Mouse (Mus musculus) limb, embryonic 12.5 days (tissue): Measurements from ENCODE around the gene Fut1. TPM values are rescaled to one million over a fixed set of nuclear protein-coding genes. Genes with fewer than 3 reads are reported as not detected.

Experiments
- ATAC-seq: fragments of 200-750 bp; cut with Nextera tagmentation; 2 replicates; pipeline ENCODE4 v1.8.0; 2017; ENCODE audit warnings: low read depth, moderate TSS enrichment; ENCODE audit not compliant: insufficient number of reproducible peaks, insufficient read depth, low FRiP score, low TSS enrichment
- H3K27ac ChIP-seq: fragments of 300-500 bp; sonication (generic); 2 replicates; pipeline ENCODE4 v1.5.1; 2016; ENCODE audit warnings: mild to moderate bottlenecking, moderate library complexity
- H3K27me3 ChIP-seq: fragments of 300-500 bp; sonication (generic); 2 replicates; pipeline ENCODE4 v1.6.1; 2016; ENCODE audit warnings: mild to moderate bottlenecking, moderate library complexity
- H3K36me3 ChIP-seq: fragments of 300-500 bp; sonication (generic); 2 replicates; pipeline ENCODE4 v1.6.1; 2016; ENCODE audit warnings: mild to moderate bottlenecking, moderate library complexity
- H3K4me1 ChIP-seq: fragments of 300-500 bp; sonication (generic); replicated peaks from 2 replicates; pipeline ENCODE4 v1.6.1; 2016
- H3K4me2 ChIP-seq: fragments of 300-500 bp; sonication (generic); 2 replicates; pipeline ENCODE4 v1.6.1; 2016; ENCODE audit warnings: mild to moderate bottlenecking, moderate library complexity
- H3K4me3 ChIP-seq: fragments of 300-500 bp; sonication (generic); replicated peaks from 2 replicates; pipeline ENCODE4 v1.5.1; 2016; ENCODE audit warnings: mild to moderate bottlenecking
- H3K9ac ChIP-seq: fragments of 300-500 bp; sonication (generic); replicated peaks from 2 replicates; pipeline ENCODE4 v1.6.1; 2016; ENCODE audit warnings: mild to moderate bottlenecking, moderate library complexity
- H3K9me3 ChIP-seq: fragments of 300-500 bp; sonication (generic); 2 replicates; pipeline ENCODE4 v1.6.1; 2016; ENCODE audit warnings: mild to moderate bottlenecking, moderate library complexity
- WGBS: fragments of 180-500 bp; shearing (Covaris S2); methylation state at CpG from one replicate; pipeline ENCODE4 v1.1.7; 2016; 5-methylcytosine and 5-hydroxymethylcytosine counted together
- polyA plus RNA-seq: library from polyadenylated mRNA; unstranded; fragments of >200 nt; fragmentation: Nextera tagmentation; extraction: Ambion mirVana; gene quantifications from 2 replicates; pipeline ENCODE4 v1.2.1, GENCODE M21; 2016

Gene Fut1
- not detected in 2 replicates for polyA plus RNA-seq

- no peak within 1 kb of the TSS for H3K27ac ChIP-seq
- H3K9me3 ChIP-seq = no peaks in the 10 kb centered on the region
- peaks cover 48% of the 10 kb centered on the region for H3K27me3 ChIP-seq
- ATAC-seq = no peak
- WGBS = 6% methylated on average over 31 of the region's 31 CpGs
- H3K9ac ChIP-seq = 0 out of 2 replicates have a peak within 1 kb of the TSS, but pooled peaks have one; percentile 5
- H3K4me3 ChIP-seq = peak within 1 kb of the TSS; percentile 28
- no peaks in the 10 kb centered on the region for H3K36me3 ChIP-seq
- peak within 1 kb of the TSS; percentile 55 for H3K4me2 ChIP-seq
- H3K4me1 ChIP-seq = peaks cover 18% of the 10 kb centered on the region
These were observed at the start of gene Fut1 for GRCm38 (mm10) chr7:45617042-45617695. Gene Fut1, plus strand, starts transcription at chr7:45617289.

- ATAC-seq = peak; percentile 97
- Histone ChIP-seq H3K9me3 (no peaks in the 10 kb centered on the region), H3K27me3 (no peaks in the 10 kb centered on the region), H3K4me2 (peak overlapping the region; percentile 63), H3K27ac (peak overlapping the region; percentile 88), H3K36me3 (no peaks in the 10 kb centered on the region), H3K4me3 (peak overlapping the region; percentile 42), H3K4me1 (peaks cover 25% of the 10 kb centered on the region), H3K9ac (peak overlapping the region; percentile 35)
- 2% methylated on average over 24 of the region's 24 CpGs for WGBS
These were observed 49.1 kb upstream of the Fut1 start for GRCm38 (mm10) chr7:45567780-45568516.

DNA sequence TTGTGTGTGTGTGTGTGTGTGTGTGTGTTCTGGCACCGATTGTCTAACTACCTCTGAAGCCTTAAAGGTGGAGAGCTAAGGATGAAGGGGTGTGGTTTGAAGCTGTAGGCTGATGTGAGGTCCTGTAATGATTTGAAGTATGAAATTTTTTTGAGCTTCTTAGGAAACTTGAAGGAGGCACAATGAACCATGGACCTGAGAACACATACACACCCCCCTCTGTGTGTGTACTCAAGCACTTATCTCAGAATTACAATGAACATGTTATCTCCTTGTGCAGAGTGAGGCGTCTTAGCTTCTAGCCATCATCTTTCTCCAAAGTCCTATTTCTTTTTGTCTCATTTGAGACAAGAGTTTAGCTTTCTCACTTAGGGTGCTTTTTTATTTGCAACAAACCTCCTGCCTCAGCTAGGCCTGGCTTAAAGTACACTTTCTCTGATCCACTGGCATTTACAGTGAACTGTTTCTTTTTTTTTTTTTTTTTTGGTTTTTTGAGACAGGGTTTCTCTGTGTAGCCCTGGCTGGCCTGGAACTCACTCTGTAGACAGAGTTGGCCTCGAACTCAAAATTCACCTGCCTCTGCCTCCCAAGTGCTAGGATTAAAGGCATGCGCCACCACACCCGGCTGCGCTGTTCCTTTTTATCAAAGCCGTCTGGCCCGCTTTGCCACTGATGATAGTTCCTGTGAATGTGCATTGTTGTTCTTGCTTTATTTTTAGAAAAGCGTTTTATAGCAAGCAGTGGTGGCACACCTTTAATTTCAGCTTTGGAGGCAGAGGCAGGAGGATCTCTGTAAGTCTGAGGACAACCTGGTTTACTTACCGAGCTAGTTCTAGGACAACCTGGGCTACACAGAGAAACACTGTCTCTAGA is 48.3 kb upstream of the Fut1 start:
- peak overlapping the region; percentile 63 for H3K4me2 ChIP-seq
- H3K9me3 ChIP-seq = no peaks in the 10 kb centered on the region
- H3K36me3 ChIP-seq = no peaks in the 10 kb centered on the region
- H3K27me3 ChIP-seq = no peaks in the 10 kb centered on the region
- no peak overlapping the region for H3K9ac ChIP-seq
- no peak; the same call in 1 of the 2 replicates for ATAC-seq
- H3K27ac ChIP-seq = peak overlapping the region; percentile 88
- WGBS = 82% methylated on average over 10 of the region's 10 CpGs
- peaks cover 25% of the 10 kb centered on the region for H3K4me1 ChIP-seq
- peak overlapping the region; percentile 42 for H3K4me3 ChIP-seq

GRCm38 (mm10) chr7:45570103-45570741 is 46.9 kb upstream of the Fut1 start, which contains the start of gene Bcat2:
Gene Bcat2, plus strand, starts transcription at chr7:45570153.
- H3K9me3 ChIP-seq = no peaks in the 10 kb centered on the region
- WGBS = under 1% methylated on average over 42 of the region's 42 CpGs
- H3K9ac ChIP-seq = peak within 1 kb of the TSS; percentile 86
- peak within 1 kb of the TSS; percentile 91 for H3K27ac ChIP-seq
- peak within 1 kb of the TSS; percentile 66 for H3K4me3 ChIP-seq
- no peaks in the 10 kb centered on the region for H3K27me3 ChIP-seq
- H3K4me2 ChIP-seq = peak within 1 kb of the TSS; percentile 71
- H3K36me3 ChIP-seq = no peaks in the 10 kb centered on the region; the same call in 1 of the 2 replicates
- peak; percentile 62 for ATAC-seq
- H3K4me1 ChIP-seq = peaks cover 25% of the 10 kb centered on the region

DNA sequence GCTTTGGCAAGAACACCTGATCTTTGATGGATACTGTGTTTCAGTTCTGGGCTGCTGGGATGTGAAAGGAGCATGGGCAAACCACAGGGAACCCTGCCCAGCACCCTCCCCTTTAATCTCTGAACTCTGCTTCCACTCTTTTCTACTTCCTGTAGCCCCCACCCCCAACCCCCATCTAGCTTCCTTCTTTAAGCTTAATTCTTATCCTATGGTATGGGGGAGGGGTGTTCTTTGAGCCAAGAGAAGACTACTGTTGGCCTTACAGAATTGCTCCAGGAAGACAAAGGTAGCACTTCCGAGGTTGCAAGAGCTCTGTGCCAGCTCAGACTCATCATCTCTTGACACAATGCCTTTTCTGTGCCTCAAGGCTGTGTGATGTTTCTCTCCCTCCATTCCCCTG is 45.1 kb upstream of the Fut1 start:
- H3K4me3 ChIP-seq = no peak overlapping the region
- H3K9ac ChIP-seq = no peak overlapping the region
- no peaks in the 10 kb centered on the region for H3K9me3 ChIP-seq
- H3K4me1 ChIP-seq = peaks cover 25% of the 10 kb centered on the region
- H3K27me3 ChIP-seq = no peaks in the 10 kb centered on the region
- H3K36me3 ChIP-seq = peaks cover 16% of the 10 kb centered on the region
- 0 out of 2 replicates have a peak overlapping the region, but pooled peaks have one; percentile 71 for H3K4me2 ChIP-seq
- ATAC-seq = no peak
- no peak overlapping the region for H3K27ac ChIP-seq
- 64% methylated on average over 1 of the region's 1 CpGs for WGBS

GRCm38 (mm10) chr7:45573954-45574353 is 43.1 kb upstream of the Fut1 start:
- no peaks in the 10 kb centered on the region for H3K9me3 ChIP-seq
- H3K36me3 ChIP-seq = peaks cover 34% of the 10 kb centered on the region
- no peak overlapping the region for H3K4me2 ChIP-seq
- WGBS = 78% methylated on average over 8 of the region's 8 CpGs
- no peak overlapping the region for H3K9ac ChIP-seq
- H3K4me1 ChIP-seq = peaks cover 16% of the 10 kb centered on the region
- no peak overlapping the region for H3K4me3 ChIP-seq
- H3K27ac ChIP-seq = no peak overlapping the region
- H3K27me3 ChIP-seq = no peaks in the 10 kb centered on the region
- no peak for ATAC-seq

GRCm38 (mm10) chr7:45574472-45575379 is 42.4 kb upstream of the Fut1 start:
- peaks cover 16% of the 10 kb centered on the region for H3K4me1 ChIP-seq
- no peak for ATAC-seq
- no peak overlapping the region for H3K27ac ChIP-seq
- no peak overlapping the region for H3K9ac ChIP-seq
- no peaks in the 10 kb centered on the region for H3K27me3 ChIP-seq
- H3K36me3 ChIP-seq = peaks cover 36% of the 10 kb centered on the region
- WGBS = 85% methylated on average over 15 of the region's 15 CpGs
- no peak overlapping the region for H3K4me3 ChIP-seq
- no peaks in the 10 kb centered on the region for H3K9me3 ChIP-seq
- no peak overlapping the region for H3K4me2 ChIP-seq

DNA sequence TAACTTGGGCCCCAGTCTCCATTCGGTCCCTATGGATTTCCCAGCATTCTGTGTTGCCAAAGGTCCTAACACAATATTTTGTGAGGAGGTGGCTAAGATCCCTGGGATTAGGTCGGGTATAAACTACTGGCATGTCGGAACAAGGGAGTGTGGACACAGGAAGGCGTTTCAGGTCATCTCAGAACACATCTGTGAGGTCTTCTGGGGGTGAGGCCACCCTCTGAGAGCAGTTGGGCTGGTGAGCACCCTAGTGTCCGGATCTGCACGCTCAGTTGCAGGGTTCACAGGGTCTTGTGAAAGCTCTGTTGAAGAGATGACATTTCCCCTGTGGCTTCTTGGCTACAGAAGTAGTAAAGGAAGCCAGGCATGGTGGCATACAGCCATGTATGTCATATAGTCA is 31.2 kb upstream of the Fut1 start:
- H3K4me2 ChIP-seq = no peak overlapping the region
- no peaks in the 10 kb centered on the region for H3K27me3 ChIP-seq
- 92% methylated on average over 6 of the region's 6 CpGs for WGBS
- no peak overlapping the region for H3K4me3 ChIP-seq
- peaks cover 43% of the 10 kb centered on the region for H3K36me3 ChIP-seq
- no peak overlapping the region for H3K9ac ChIP-seq
- H3K9me3 ChIP-seq = no peaks in the 10 kb centered on the region
- H3K27ac ChIP-seq = no peak overlapping the region
- H3K4me1 ChIP-seq = 0 out of 2 replicates have a peak, but pooled peaks cover 3% of the 10 kb centered on the region
- no peak for ATAC-seq

DNA sequence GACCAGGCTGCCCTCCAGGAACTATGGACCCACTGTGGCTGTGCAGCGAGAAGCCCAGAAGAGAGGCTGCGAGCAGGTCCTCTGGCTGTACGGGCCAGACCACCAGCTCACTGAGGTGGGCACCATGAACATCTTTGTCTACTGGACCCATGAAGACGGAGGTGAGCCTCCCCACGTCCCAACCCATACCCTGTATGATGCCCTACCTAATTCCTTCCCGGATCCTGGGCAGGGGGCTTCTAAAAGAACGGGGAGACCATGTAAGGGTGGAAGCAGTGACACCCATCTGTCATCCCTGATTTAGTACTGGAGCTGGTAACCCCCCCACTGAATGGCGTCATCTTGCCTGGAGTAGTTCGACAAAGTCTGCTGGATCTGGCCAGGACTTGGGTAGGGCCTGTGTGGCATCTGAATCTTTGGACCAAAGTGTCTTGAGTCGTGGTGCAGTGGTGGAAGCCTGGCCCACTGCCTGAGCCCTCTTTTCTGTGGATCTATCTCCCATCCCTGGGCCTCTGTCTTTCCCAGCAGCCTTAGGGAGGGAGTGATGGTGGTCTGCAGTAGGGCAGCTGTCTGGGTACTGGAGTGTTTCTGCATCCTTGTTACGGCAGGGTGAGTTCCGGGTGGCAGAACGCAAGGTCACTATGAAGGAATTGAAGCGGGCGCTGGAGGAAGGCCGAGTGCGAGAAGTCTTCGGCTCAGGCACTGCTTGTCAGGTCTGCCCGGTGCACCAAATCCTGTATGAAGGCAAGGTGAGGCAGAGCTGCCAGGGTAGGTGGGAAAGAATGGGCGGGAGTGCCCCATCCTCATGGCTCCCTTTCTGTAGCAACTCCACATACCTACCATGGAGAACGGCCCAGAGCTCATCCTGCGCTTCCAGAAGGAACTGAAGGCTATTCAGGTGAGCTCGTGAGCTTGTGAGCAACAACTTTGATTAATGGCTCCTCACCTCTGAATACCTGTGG is 29.2 kb upstream of the Fut1 start:
- ATAC-seq = no peak
- H3K4me3 ChIP-seq = no peak overlapping the region
- 0 out of 2 replicates have a peak, but pooled peaks cover 3% of the 10 kb centered on the region for H3K4me1 ChIP-seq
- H3K9me3 ChIP-seq = no peaks in the 10 kb centered on the region
- peaks cover 36% of the 10 kb centered on the region for H3K36me3 ChIP-seq
- WGBS = 92% methylated on average over 23 of the region's 23 CpGs
- H3K27ac ChIP-seq = no peak overlapping the region
- H3K4me2 ChIP-seq = no peak overlapping the region
- H3K27me3 ChIP-seq = no peaks in the 10 kb centered on the region
- no peak overlapping the region for H3K9ac ChIP-seq
